Mouse (Mus musculus): ENCODE data around the gene Card10. TPM values are rescaled to one million over a fixed set of nuclear protein-coding genes. Genes with fewer than 3 reads are reported as not detected.

Card10 gene
- polyA plus RNA-seq, 1 experiment from 2014 or later = 2.5 TPM

DNA sequence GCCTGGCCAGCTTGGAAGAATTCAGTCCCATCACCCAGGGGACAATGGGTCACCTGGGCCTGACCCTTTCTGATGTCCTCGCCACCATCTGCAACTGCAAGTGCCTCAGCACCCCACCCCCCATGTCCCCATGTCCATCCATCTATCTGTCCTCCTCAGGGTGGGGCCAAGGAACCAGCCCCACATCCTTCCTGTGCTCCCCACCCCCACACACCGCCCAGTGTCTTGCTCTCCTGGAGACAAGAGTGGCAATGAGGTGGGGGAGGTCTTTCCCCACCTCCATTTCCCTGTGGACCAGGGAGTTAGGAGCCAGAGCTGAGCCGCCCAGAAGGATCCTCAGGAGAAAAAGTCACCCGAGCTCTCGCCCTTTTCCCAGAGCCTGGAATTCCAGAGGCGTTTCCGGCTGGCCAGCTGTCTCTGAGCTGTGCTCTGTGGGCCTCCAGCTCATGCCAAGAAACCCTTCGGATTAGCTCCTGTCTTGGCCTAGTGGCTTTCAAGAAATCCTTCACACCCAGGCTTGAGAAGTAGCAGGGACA lies 33.3 kb upstream of the Card10 start:
- Histone ChIP-seq H3K9ac (no peak overlapping the region), H3K9me3 (ENCODE audit: control insufficient read depth, low read length) (no peaks in the 10 kb centered on the region), H3K27me3 (ENCODE audit: control insufficient read depth, insufficient read depth, low read length) (no peaks in the 10 kb centered on the region), H3K36me3 (replicated peaks; ENCODE audit: control insufficient read depth, insufficient read depth) (no peaks in the 10 kb centered on the region), H3K4me1 (replicated peaks; ENCODE audit: control insufficient read depth, insufficient read depth, low read length) (peaks cover 37% of the 10 kb centered on the region), H3K27ac (peak overlapping the region; percentile 29; the same call in 1 of the 2 replicates), H3K4me2 (replicated peaks) (no peak overlapping the region), H3K4me3 (replicated peaks; ENCODE audit: low read length) (no peak overlapping the region)
- DNase-seq (ENCODE audit: low spot score) = no peak
- WGBS = 37% methylated on average over 8 of the region's 8 CpGs
- no peak for ATAC-seq (ENCODE audit: low FRiP score)

DNA sequence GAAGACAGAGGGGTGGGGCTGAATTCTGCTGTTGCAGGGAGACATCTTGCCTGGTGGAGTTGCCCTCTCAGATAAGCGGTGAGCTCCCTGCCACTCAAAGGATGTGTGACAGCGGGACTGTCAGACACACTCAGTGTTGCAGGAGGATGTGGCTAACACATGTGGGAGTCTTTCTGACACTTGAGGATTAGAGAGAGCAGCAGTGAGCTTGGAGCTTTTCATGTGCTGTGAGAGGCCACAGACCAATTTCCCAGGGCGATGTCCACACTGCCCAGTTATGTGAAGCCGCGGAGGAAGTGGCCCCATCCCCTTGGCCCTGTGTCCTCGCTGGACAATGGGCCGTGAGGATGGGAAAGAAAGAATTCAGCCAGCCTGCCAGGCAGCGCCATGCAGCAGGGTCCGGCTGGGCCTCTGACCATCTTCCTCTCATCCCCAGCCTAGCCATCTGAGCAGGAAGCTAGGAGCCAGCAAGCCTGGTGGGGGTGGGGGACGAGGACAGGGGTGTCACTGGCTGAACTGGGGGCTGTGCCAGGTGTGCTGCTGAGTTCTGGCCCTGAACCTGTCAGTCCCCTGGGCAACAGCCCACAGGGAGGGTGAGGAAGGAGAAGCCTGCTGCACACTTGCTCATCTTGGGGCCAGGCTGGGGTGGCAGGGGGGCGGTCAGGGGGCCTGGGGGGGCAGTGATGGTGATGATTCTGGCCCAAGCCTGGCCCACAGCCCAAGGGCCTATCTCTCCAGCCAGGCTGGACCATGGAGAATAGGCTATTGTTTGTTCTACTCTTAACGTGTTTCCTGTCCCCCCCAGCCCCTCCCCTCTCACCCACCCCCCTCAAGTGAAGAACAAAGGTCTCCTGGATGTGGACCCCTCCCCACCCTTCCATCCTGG lies 32.6 kb upstream of the Card10 start:
- H3K4me2 ChIP-seq (replicated peaks) = no peak overlapping the region
- DNase-seq (ENCODE audit: low spot score) (no peak), ATAC-seq (ENCODE audit: low FRiP score) (peak; percentile 33; the same call in 1 of the 2 replicates)
- H3K36me3 ChIP-seq (replicated peaks; ENCODE audit: control insufficient read depth, insufficient read depth) = no peaks in the 10 kb centered on the region
- no peak overlapping the region for H3K4me3 ChIP-seq (replicated peaks; ENCODE audit: low read length)
- no peak overlapping the region for H3K9ac ChIP-seq
- peaks cover 31% of the 10 kb centered on the region for H3K4me1 ChIP-seq (replicated peaks; ENCODE audit: control insufficient read depth, insufficient read depth, low read length)
- 8% methylated on average over 12 of the region's 12 CpGs for WGBS
- no peaks in the 10 kb centered on the region for H3K9me3 ChIP-seq (ENCODE audit: control insufficient read depth, low read length)
- H3K27ac ChIP-seq = peak overlapping the region; percentile 29
- no peaks in the 10 kb centered on the region for H3K27me3 ChIP-seq (ENCODE audit: control insufficient read depth, insufficient read depth, low read length)

DNA sequence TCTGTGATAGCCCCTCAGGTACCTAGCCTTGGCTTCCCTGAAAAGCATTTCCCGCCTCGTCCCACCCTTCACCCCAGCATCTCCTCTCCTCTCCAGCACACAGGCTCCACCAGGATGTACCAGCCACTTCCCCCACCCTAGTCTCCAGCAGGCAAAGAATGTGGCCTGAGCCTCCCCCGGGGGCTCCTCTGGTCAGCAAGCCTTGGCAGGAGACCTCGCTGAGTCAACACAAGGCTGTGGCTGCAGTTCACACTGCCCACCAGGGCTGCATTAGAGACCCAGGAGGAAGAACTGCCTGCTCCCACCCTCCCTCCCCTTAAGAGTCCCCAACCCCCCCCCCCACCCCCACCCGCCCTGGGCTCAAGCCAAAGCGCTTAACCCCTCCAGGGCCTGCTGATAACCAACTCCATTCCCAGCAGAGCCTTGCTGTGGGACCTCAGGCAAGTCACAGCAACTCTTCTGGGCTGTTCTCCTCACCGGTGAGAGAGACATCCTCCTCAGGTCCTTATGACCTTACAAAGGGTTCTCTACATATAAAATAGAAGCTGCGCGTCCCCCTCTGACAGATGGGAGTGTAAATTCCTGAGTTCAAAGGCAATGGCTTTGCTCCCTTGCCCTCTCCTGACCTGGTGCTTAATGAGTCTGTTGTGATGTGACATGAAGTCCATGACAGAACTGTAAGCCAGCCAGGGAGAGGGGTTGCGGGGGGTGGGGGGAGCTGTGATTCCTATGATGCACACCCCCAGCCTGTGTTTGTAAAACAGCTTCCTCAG lies 31.6 kb upstream of the Card10 start:
- Histone ChIP-seq H3K36me3 (replicated peaks; ENCODE audit: control insufficient read depth, insufficient read depth) (no peaks in the 10 kb centered on the region), H3K9me3 (ENCODE audit: control insufficient read depth, low read length) (no peaks in the 10 kb centered on the region), H3K4me1 (replicated peaks; ENCODE audit: control insufficient read depth, insufficient read depth, low read length) (peaks cover 21% of the 10 kb centered on the region), H3K4me2 (replicated peaks) (no peak overlapping the region), H3K27ac (peak overlapping the region; percentile 29), H3K27me3 (ENCODE audit: control insufficient read depth, insufficient read depth, low read length) (no peaks in the 10 kb centered on the region), H3K9ac (no peak overlapping the region), H3K4me3 (replicated peaks; ENCODE audit: low read length) (no peak overlapping the region)
- ATAC-seq (ENCODE audit: low FRiP score) (no peak), DNase-seq (ENCODE audit: low spot score) (no peak)
- WGBS = 46% methylated on average over 10 of the region's 10 CpGs

- Histone ChIP-seq H3K4me1 (replicated peaks; ENCODE audit: control insufficient read depth, insufficient read depth, low read length) (peaks cover 17% of the 10 kb centered on the region), H3K4me2 (replicated peaks) (no peak overlapping the region), H3K27me3 (ENCODE audit: control insufficient read depth, insufficient read depth, low read length) (no peaks in the 10 kb centered on the region), H3K4me3 (replicated peaks; ENCODE audit: low read length) (no peak overlapping the region), H3K36me3 (replicated peaks; ENCODE audit: control insufficient read depth, insufficient read depth) (no peaks in the 10 kb centered on the region), H3K9me3 (ENCODE audit: control insufficient read depth, low read length) (no peaks in the 10 kb centered on the region), H3K27ac (peak overlapping the region; percentile 62; the same call in 1 of the 2 replicates), H3K9ac (no peak overlapping the region)
- no peak for DNase-seq (ENCODE audit: low spot score)
- 97% methylated on average over 3 of the region's 3 CpGs for WGBS
- ATAC-seq (ENCODE audit: low FRiP score) = no peak
Measured at GRCm38 (mm10) chr15:78833582-78833981, 30.7 kb upstream of the Card10 start.

DNA sequence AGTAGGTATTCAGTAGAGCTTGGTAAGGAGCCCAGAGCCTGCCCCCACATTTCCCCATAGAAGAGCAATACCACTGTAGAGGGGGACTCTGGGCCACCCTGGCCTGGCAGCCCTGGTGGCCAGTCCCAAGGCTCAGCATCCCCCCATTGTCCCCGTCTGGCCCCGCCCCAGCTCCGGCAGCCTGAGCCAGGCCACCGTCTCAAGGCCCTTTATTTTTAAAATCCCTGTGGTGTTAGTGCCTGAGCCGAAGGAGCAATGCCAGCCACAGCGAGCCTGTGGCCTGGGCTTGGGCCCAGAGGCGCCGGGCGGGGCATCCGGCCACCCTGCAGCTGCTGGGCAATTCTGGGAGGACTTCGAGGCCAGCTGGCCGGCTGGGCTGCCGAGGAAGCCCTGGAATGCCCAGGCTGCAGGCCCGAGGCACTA lies 29.9 kb upstream of the Card10 start:
- H3K36me3 ChIP-seq (replicated peaks; ENCODE audit: control insufficient read depth, insufficient read depth) = no peaks in the 10 kb centered on the region
- H3K4me3 ChIP-seq (replicated peaks; ENCODE audit: low read length) = no peak overlapping the region
- H3K27me3 ChIP-seq (ENCODE audit: control insufficient read depth, insufficient read depth, low read length) = no peaks in the 10 kb centered on the region
- no peak overlapping the region for H3K4me2 ChIP-seq (replicated peaks)
- H3K27ac ChIP-seq = peak overlapping the region; percentile 62
- DNase-seq (ENCODE audit: low spot score) (peak; percentile 53), ATAC-seq (ENCODE audit: low FRiP score) (peak; percentile 74)
- 4% methylated on average over 14 of the region's 14 CpGs for WGBS
- no peaks in the 10 kb centered on the region for H3K9me3 ChIP-seq (ENCODE audit: control insufficient read depth, low read length)
- H3K9ac ChIP-seq = 0 out of 2 replicates have a peak overlapping the region, but pooled peaks have one; percentile 7
- peaks cover 17% of the 10 kb centered on the region for H3K4me1 ChIP-seq (replicated peaks; ENCODE audit: control insufficient read depth, insufficient read depth, low read length)

- Histone ChIP-seq H3K36me3 (replicated peaks; ENCODE audit: control insufficient read depth, insufficient read depth) (no peaks in the 10 kb centered on the region), H3K27ac (peak overlapping the region; percentile 62; the same call in 1 of the 2 replicates), H3K4me1 (replicated peaks; ENCODE audit: control insufficient read depth, insufficient read depth, low read length) (peaks cover 17% of the 10 kb centered on the region), H3K27me3 (ENCODE audit: control insufficient read depth, insufficient read depth, low read length) (peaks cover 7% of the 10 kb centered on the region; the same call in 1 of the 2 replicates), H3K4me2 (replicated peaks) (no peak overlapping the region), H3K4me3 (replicated peaks; ENCODE audit: low read length) (no peak overlapping the region), H3K9me3 (ENCODE audit: control insufficient read depth, low read length) (no peaks in the 10 kb centered on the region), H3K9ac (no peak overlapping the region)
- DNase-seq (ENCODE audit: low spot score) (no peak), ATAC-seq (ENCODE audit: low FRiP score) (0 out of 2 replicates have a peak, but pooled peaks have one; percentile 1)
- 56% methylated on average over 19 of the region's 19 CpGs for WGBS
Measured at GRCm38 (mm10) chr15:78831720-78832657, 29.1 kb upstream of the Card10 start.

DNA sequence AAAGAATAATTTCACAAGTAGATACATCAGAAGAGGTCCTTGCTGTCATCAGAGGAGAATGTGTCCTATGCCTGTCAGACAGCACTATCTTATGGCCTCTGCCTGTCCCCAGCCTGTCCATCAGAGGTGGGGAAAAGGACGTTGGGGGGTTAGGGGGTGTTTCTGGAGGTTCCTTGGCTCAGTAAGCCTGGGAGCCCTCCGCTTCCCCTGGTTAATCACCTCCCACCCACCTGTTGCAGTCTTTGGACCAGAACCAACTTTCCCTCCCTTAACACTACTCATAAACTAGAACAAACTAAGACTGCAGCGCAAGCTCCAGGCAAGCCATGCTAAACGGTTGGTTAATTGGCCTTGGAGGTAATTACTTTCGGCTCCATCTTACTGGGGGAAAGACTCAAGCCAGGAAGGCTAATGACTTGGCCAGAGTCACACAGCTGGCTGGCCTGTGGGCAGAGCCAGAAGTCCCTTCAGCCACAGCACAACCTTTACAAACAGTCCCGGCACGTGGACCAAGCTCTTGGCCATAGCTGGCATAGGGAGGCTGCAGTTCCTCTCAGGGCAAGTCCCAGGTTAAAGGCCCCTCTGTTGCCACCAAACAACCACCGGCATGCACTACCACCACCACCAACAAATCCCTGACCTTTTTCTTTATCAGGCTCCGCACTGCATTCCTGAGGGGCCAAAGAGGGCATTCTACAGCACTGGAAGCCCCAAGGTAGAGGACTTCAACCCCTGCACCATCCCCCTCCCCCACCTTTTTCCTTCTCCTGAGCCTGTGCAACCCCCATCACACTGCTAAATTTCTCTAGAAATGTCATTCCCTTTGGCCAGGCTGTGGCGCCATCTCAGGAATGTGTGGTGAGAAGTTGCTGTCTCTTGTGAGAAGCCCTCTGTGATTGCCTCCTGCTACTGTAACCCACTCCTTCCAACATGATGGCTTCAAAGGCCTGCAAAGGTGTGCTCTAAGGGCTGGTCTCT lies 28.2 kb upstream of the Card10 start:
- Histone ChIP-seq H3K36me3 (replicated peaks; ENCODE audit: control insufficient read depth, insufficient read depth) (no peaks in the 10 kb centered on the region), H3K4me2 (replicated peaks) (no peak overlapping the region), H3K4me3 (replicated peaks; ENCODE audit: low read length) (no peak overlapping the region), H3K27ac (no peak overlapping the region), H3K9ac (no peak overlapping the region), H3K4me1 (replicated peaks; ENCODE audit: control insufficient read depth, insufficient read depth, low read length) (peaks cover 17% of the 10 kb centered on the region), H3K27me3 (ENCODE audit: control insufficient read depth, insufficient read depth, low read length) (peaks cover 8% of the 10 kb centered on the region; the same call in 1 of the 2 replicates), H3K9me3 (ENCODE audit: control insufficient read depth, low read length) (no peaks in the 10 kb centered on the region)
- WGBS = 70% methylated on average over 10 of the region's 10 CpGs
- no peak for ATAC-seq (ENCODE audit: low FRiP score)
- DNase-seq (ENCODE audit: low spot score) = no peak

GRCm38 (mm10) chr15:78829636-78830035 lies 26.8 kb upstream of the Card10 start:
- Histone ChIP-seq H3K9ac (no peak overlapping the region), H3K9me3 (ENCODE audit: control insufficient read depth, low read length) (no peaks in the 10 kb centered on the region), H3K4me1 (replicated peaks; ENCODE audit: control insufficient read depth, insufficient read depth, low read length) (peaks cover 4% of the 10 kb centered on the region; the same call in 1 of the 2 replicates), H3K27ac (no peak overlapping the region), H3K4me2 (replicated peaks) (no peak overlapping the region), H3K36me3 (replicated peaks; ENCODE audit: control insufficient read depth, insufficient read depth) (no peaks in the 10 kb centered on the region), H3K4me3 (replicated peaks; ENCODE audit: low read length) (no peak overlapping the region), H3K27me3 (ENCODE audit: control insufficient read depth, insufficient read depth, low read length) (peaks cover 8% of the 10 kb centered on the region; the same call in 1 of the 2 replicates)
- 89% methylated on average over 1 of the region's 1 CpGs for WGBS
- DNase-seq (ENCODE audit: low spot score) (no peak), ATAC-seq (ENCODE audit: low FRiP score) (no peak)

Data from hindbrain, embryonic 14.5 days (tissue).